Mouse (Mus musculus) heart, adult 9 months (tissue): Measurements from ENCODE around the gene Idnk.
A peak's percentile ranks its signal among the peaks of the same experiment; 100 is the strongest.

Experiments
- DNase-seq, 2 experiments: peaks; one replicate each; pipeline ENCODE4 v3.0.0; 2022; ENCODE audit warnings: low spot score in 2 of 2

Gene Idnk

GRCm38 (mm10) chr13:58157447-58158098, at the start of gene Idnk:
Gene Idnk (plus strand): TSS chr13:58157649.
- DNase-seq: peak; percentile 88 to 90

GRCm38 (mm10) chr13:58111306-58111705, 46.1 kb upstream of the Idnk start:
- DNase-seq: no peak

GRCm38 (mm10) chr13:58112191-58112590, 45.3 kb upstream of the Idnk start:
- DNase-seq: no peak

DNA sequence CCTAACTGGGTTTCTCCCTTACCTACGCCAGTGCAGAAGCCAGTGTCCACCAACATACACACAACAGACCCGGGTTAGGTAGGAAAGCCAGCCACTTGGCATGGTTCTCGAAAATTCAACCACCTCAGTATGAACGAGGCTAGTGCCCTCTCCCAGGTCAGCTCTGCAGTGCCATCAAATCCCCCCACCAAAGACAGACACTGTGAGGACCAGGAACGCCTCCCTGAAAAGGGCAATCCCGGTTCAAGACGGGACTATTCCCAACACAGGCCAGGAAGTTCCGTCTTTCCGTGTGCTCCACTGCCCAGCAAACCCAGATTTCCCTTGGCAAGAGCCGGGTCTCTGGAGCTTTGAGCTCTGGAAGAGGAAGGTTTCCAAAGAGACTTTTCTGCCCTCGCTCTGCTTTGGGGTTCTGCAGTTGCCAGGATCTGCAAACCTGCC, 44.8 kb upstream of the Idnk start:
- no peak for DNase-seq

- peak in 1 of 2 experiments; percentile 34 for DNase-seq
Observed at GRCm38 (mm10) chr13:58113061-58113900, 44.2 kb upstream of the Idnk start, which contains the start of gene Klhl3. Gene Klhl3 (minus strand): TSS chr13:58113592.

GRCm38 (mm10) chr13:58115227-58115626, 42.2 kb upstream of the Idnk start:
- DNase-seq: peak; percentile 48 to 67

DNA sequence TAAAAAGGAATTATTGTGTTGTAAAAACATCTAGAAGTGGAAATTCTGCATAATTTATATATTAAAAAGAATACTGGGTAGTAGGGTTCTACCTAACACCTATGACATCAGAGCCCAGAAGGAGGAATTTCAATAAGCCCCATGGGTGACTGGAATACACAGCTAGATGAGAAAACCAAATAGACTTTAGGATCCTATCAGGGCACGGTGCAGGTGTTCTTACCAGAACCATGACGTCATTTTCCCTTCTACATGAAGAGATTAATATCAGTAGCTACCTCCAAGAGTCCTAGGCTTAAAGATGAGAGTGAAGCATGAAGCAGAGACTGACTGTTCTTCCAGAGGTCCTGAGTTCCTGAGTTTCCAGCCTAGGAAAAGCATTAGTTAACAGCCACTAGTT, 40.6 kb upstream of the Idnk start:
- DNase-seq: no peak

GRCm38 (mm10) chr13:58117318-58118017, 40.0 kb upstream of the Idnk start:
- DNase-seq: no peak

DNA sequence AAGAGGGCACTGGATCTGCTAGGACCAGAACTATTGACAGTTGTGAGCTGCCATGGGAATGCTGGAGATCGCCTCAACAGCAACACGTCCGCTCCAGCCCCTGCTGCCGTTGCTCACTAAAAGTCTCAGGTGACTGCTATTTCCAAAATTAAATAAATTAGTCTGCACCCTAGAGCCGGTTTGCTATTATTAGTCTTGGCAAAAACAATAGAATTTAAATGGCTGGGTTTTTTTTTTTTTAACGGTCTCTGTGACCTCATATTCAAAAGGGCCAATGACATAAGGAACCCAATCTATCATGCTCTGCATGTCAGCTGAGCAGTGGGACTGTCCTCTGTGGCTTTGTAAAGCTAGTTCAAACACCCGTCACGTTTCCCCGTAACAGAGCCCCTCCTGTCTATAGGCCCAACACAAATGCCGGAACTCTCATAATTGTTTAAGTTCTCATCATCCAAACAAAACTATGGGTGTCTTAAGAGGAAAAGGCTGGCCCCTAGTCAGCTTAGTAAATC, 34.6 kb upstream of the Idnk start:
- DNase-seq: no peak

- DNase-seq: no peak
Observed at GRCm38 (mm10) chr13:58123381-58123780, 34.1 kb upstream of the Idnk start.

DNA sequence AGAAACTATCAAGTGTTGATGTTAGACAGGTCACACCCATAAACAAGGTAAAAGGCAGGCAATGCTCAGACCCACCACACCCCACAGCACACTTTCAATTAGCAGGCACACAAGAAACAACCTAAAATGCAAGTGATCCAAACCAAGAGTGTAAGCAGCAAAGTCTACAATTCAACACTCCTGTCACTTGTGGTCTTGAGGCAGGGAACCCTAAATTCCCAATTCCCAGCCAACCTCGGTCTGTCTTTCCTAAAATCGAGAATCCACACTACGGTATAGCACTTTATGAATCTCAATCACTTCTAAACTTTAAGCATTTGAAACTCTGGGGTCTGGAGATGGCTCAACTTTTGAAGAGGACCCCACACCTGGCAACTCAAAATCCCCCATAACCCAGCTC, 33.2 kb upstream of the Idnk start:
- no peak for DNase-seq

GRCm38 (mm10) chr13:58124989-58125388, 32.5 kb upstream of the Idnk start:
- DNase-seq: no peak

GRCm38 (mm10) chr13:58126126-58126525, 31.3 kb upstream of the Idnk start:
- DNase-seq: peak in 1 of 2 experiments; percentile 31

- DNase-seq: no peak
Observed at GRCm38 (mm10) chr13:58126862-58127765, 30.3 kb upstream of the Idnk start.

DNA sequence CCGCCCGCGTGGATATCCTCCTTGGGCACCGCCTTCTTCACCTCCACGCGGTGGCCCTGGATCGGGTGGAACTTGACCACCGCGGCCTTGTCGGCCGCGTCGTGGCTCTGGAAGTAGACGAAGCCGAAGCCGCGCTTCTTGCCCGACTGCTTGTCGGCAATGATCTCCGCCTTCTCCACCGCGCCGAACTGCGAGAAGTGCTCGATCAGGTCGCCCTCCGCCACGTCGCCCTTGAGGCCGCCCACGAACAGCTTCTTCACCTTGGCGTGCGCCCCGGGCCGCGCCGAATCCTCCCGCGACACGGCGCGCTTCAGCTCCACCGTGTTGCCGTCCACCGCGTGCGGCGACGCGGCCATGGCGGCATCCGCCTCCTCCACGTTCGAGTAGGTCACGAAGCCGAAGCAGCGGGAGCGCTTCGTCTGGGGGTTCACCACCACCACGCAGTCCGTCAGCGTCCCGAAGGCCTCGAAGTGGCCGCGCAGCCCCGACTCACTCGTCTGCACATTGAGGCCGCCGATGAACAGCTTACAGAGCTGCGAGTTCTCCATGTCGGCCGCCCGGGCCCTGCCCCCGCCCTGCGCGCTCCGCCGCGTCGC, 29.6 kb upstream of the Idnk start:
- peak in 1 of 2 experiments; percentile 20 for DNase-seq

- DNase-seq: peak; percentile 92 to 93
Observed at GRCm38 (mm10) chr13:58128396-58128767, 29.1 kb upstream of the Idnk start, which contains the start of gene Hnrnpa0. Gene Hnrnpa0 (minus strand): TSS chr13:58128556.

DNA sequence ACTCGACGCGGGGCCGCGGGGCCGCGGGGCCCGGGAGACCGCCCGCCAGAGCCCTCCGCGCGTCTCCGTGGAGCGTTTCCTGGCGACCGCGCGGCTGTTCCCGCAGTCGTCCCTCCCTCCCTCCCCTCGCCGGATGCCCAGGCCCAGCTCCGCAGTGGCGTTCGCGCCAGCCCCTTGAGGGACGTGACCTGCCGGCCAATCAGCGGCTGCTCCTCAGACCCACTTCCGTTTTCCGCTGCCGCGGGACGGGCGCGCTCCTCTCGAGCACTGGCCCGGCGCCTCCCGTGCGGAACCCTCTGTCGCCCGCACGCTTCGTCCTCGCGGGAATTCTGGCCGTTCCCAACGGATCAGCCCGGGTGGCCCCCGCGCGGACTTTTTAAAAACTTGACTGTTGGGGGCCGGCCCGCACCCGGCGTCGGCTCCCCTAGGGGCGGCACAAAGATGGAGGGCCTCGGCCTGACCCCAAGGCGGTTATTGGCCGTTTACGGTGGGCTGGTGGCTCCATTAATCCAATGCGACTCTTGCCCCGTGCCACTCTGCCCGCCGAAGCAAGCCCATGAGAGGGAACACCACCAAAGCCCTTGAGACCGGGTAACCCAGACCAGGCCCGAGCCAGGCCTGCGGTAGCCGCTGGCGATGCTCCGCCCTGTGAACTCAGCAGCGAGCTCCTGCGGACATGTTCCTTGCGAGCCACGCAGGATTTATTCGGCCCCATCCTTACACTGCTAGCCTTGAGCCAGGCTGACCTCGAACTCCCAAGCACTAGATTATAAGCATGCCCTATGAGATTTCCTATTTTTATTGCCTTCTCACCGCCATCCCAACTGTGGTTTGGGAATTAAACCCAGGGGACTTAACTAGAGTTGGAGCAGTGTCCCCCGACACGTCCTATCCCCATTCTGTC, 28.4 kb upstream of the Idnk start:
- peak; percentile 96 to 97 for DNase-seq

DNA sequence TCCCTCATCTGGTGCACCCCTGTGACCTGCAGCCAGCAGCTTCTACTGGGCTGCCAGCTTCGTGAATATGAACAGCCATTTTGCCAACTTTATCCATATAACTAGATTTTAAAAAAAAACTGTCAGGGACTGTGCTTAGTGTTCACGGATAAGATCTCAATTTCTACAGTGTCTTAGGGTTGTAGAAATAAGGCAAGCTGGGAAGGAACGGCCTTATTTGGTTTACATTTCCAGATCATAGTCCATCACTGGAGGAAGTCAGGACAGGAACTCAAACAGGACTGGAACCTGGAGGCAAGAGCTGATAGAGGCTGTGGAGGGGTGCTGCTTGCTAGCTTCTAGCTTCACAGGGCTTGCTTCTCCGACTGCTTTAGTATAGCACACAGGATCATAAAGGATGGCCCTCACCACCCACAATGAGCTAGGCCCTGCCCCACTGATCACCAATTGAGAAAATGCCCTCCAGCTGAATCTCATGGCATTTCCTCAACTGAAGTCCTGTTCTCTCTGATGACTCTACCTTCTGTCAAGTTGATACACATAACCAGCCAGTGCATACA, 27.7 kb upstream of the Idnk start:
- DNase-seq: no peak

DNA sequence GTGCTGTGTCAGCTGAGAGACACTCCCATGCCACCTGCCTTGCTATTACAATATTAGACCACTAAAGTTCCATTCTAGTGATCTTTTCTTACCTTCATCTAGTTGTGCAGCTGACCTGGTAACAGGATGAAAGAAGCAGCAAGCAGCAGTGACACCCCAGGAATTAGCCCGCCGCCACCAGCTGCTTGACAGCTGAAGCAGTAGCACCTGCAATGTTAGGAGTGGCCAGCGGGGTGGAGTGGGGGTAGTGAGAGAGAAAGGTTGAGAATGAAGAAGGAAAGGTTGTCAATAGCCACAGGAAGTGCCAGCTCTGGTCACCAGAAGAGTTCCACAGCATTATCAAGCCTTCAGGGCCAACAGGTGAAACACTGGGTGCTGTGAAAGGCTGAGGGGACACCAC, 25.8 kb upstream of the Idnk start:
- DNase-seq: no peak
